Mouse (Mus musculus): ENCODE measurements at regions not wholly inside any gene's neighbourhood (a gene's known extent, or its start where the extent isn't known, plus 50 kb on each side); places are given as distances from the start of the nearest gene placed in this dataset.

GRCm38 (mm10) chr11:93808431-93808830, 77.1 kb downstream of the Utp18 start:
- 24% methylated on average over 12 of the region's 12 CpGs for WGBS
- Histone ChIP-seq H3K4me1 (ENCODE audit: control insufficient read depth, insufficient read depth, low read length) (no peaks in the 10 kb centered on the region; the same call in 1 of the 2 replicates), H3K27ac (ENCODE audit: insufficient read depth, low read length) (no peak overlapping the region), H3K27me3 (ENCODE audit: control insufficient read depth, insufficient read depth, low read length) (no peaks in the 10 kb centered on the region), H3K4me3 (replicated peaks; ENCODE audit: insufficient read depth, low read depth, low read length) (no peak overlapping the region)
- TF ChIP-seq POLR2A (IDR thresholded peaks at IDR 0.05; ENCODE audit: borderline replicate concordance, insufficient read depth, low read length) (no peak), CTCF (IDR thresholded peaks at IDR 0.05; ENCODE audit: borderline replicate concordance, insufficient read depth, low read depth, low read length) (no peak)
- DNase-seq = peak; percentile 51 to 68

GRCm38 (mm10) chr11:93807205-93807604, 78.4 kb downstream of the Utp18 start:
- H3K4me3 ChIP-seq (replicated peaks; ENCODE audit: insufficient read depth, low read depth, low read length) = no peak overlapping the region
- H3K27me3 ChIP-seq (ENCODE audit: control insufficient read depth, insufficient read depth, low read length) = no peaks in the 10 kb centered on the region
- no peaks in the 10 kb centered on the region; the same call in 1 of the 2 replicates for H3K4me1 ChIP-seq (ENCODE audit: control insufficient read depth, insufficient read depth, low read length)
- 96% methylated on average over 2 of the region's 2 CpGs for WGBS
- DNase-seq = no peak
- TF ChIP-seq CTCF (IDR thresholded peaks at IDR 0.05; ENCODE audit: borderline replicate concordance, insufficient read depth, low read depth, low read length) (no peak), POLR2A (IDR thresholded peaks at IDR 0.05; ENCODE audit: borderline replicate concordance, insufficient read depth, low read length) (no peak)
- H3K27ac ChIP-seq (ENCODE audit: insufficient read depth, low read length) = no peak overlapping the region

GRCm38 (mm10) chr11:93771143-93771940, 114.2 kb downstream of the Utp18 start:
- TF ChIP-seq CTCF (IDR thresholded peaks at IDR 0.05; ENCODE audit: borderline replicate concordance, insufficient read depth, low read depth, low read length) (no peak), POLR2A (IDR thresholded peaks at IDR 0.05; ENCODE audit: borderline replicate concordance, insufficient read depth, low read length) (no peak)
- peaks cover 6% of the 10 kb centered on the region for H3K4me1 ChIP-seq (ENCODE audit: control insufficient read depth, insufficient read depth, low read length)
- DNase-seq = peak in 1 of 2 experiments; percentile 16
- H3K27ac ChIP-seq (ENCODE audit: insufficient read depth, low read length) = no peak overlapping the region
- no peaks in the 10 kb centered on the region for H3K27me3 ChIP-seq (ENCODE audit: control insufficient read depth, insufficient read depth, low read length)
- 74% methylated on average over 5 of the region's 5 CpGs for WGBS
- no peak overlapping the region for H3K4me3 ChIP-seq (replicated peaks; ENCODE audit: insufficient read depth, low read depth, low read length)

GRCm38 (mm10) chr11:93765961-93766360, 119.6 kb downstream of the Utp18 start:
- TF ChIP-seq CTCF (IDR thresholded peaks at IDR 0.05; ENCODE audit: borderline replicate concordance, insufficient read depth, low read depth, low read length) = no peak
- Histone ChIP-seq H3K4me1 (ENCODE audit: control insufficient read depth, insufficient read depth, low read length) (peaks cover 3% of the 10 kb centered on the region), H3K4me3 (replicated peaks; ENCODE audit: insufficient read depth, low read depth, low read length) (no peak overlapping the region), H3K27me3 (ENCODE audit: control insufficient read depth, insufficient read depth, low read length) (peaks cover 1% of the 10 kb centered on the region; the same call in 1 of the 2 replicates), H3K27ac (ENCODE audit: insufficient read depth, low read length) (no peak overlapping the region)
- 94% methylated on average over 4 of the region's 4 CpGs for WGBS
- DNase-seq = no peak

GRCm38 (mm10) chr11:93762832-93763530, 122.6 kb downstream of the Utp18 start:
- Histone ChIP-seq H3K27ac (ENCODE audit: insufficient read depth, low read length) (no peak overlapping the region), H3K27me3 (ENCODE audit: control insufficient read depth, insufficient read depth, low read length) (peaks cover 1% of the 10 kb centered on the region; the same call in 1 of the 2 replicates), H3K4me3 (replicated peaks; ENCODE audit: insufficient read depth, low read depth, low read length) (peak overlapping the region; percentile 42), H3K4me1 (ENCODE audit: control insufficient read depth, insufficient read depth, low read length) (no peaks in the 10 kb centered on the region)
- 25% methylated on average over 18 of the region's 18 CpGs for WGBS
- TF ChIP-seq CTCF (IDR thresholded peaks at IDR 0.05; ENCODE audit: borderline replicate concordance, insufficient read depth, low read depth, low read length) (peak; percentile 62; the same call in 1 of the 2 replicates), POLR2A (IDR thresholded peaks at IDR 0.05; ENCODE audit: borderline replicate concordance, insufficient read depth, low read length) (no peak)
- peak; percentile 53 to 58 for DNase-seq

- Histone ChIP-seq H3K27me3 (ENCODE audit: control insufficient read depth, insufficient read depth, low read length) (no peaks in the 10 kb centered on the region), H3K4me1 (ENCODE audit: control insufficient read depth, insufficient read depth, low read length) (no peaks in the 10 kb centered on the region), H3K27ac (ENCODE audit: insufficient read depth, low read length) (no peak overlapping the region), H3K4me3 (replicated peaks; ENCODE audit: insufficient read depth, low read depth, low read length) (no peak overlapping the region)
- DNase-seq = no peak
- 94% methylated on average over 7 of the region's 7 CpGs for WGBS
- TF ChIP-seq POLR2A (IDR thresholded peaks at IDR 0.05; ENCODE audit: borderline replicate concordance, insufficient read depth, low read length) (no peak), CTCF (IDR thresholded peaks at IDR 0.05; ENCODE audit: borderline replicate concordance, insufficient read depth, low read depth, low read length) (no peak)
These were observed 127.7 kb downstream of the Utp18 start for GRCm38 (mm10) chr11:93757825-93758224.

GRCm38 (mm10) chr11:93736618-93737017, 148.9 kb downstream of the Utp18 start:
- Histone ChIP-seq H3K4me3 (replicated peaks; ENCODE audit: insufficient read depth, low read depth, low read length) (no peak overlapping the region), H3K27ac (ENCODE audit: insufficient read depth, low read length) (no peak overlapping the region), H3K4me1 (ENCODE audit: control insufficient read depth, insufficient read depth, low read length) (no peaks in the 10 kb centered on the region), H3K27me3 (ENCODE audit: control insufficient read depth, insufficient read depth, low read length) (no peaks in the 10 kb centered on the region)
- no peak for TF ChIP-seq CTCF (IDR thresholded peaks at IDR 0.05; ENCODE audit: borderline replicate concordance, insufficient read depth, low read depth, low read length)
- TF ChIP-seq POLR2A (IDR thresholded peaks at IDR 0.05; ENCODE audit: borderline replicate concordance, insufficient read depth, low read length) = no peak
- 84% methylated on average over 10 of the region's 10 CpGs for WGBS
- peak in 1 of 2 experiments; percentile 8 for DNase-seq

Measured in cerebellum, adult 2 months (tissue).